Mouse (Mus musculus) forebrain, embryonic 10.5 days (tissue): ENCODE results near the gene 1110059E24Rik. TPM values are rescaled to one million over a fixed set of nuclear protein-coding genes. Genes with fewer than 3 reads are reported as not detected.

Experiments
- DNase-seq: peaks from one replicate; pipeline ENCODE4 v3.0.0-alpha.2; 2017; ENCODE audit warnings: low spot score; ENCODE audit errors: extremely low spot score
- H3K27ac ChIP-seq: fragments of 300-500 bp; sonication (generic); 2 replicates; pipeline ENCODE4 v1.5.1; 2016; ENCODE audit warnings: mild to moderate bottlenecking
- H3K27me3 ChIP-seq: fragments of 300-500 bp; sonication (generic); 2 replicates; pipeline ENCODE4 v1.6.1; 2016; ENCODE audit warnings: mild to moderate bottlenecking; ENCODE audit not compliant: poor library complexity, severe bottlenecking
- H3K36me3 ChIP-seq: fragments of 300-500 bp; sonication (generic); replicated peaks from 2 replicates; pipeline ENCODE4 v1.6.1; 2016; ENCODE audit warnings: mild to moderate bottlenecking, moderate library complexity
- H3K4me1 ChIP-seq: fragments of 300-500 bp; sonication (generic); 2 replicates; pipeline ENCODE4 v1.6.1; 2016
- H3K4me3 ChIP-seq: fragments of 300-500 bp; sonication (generic); 2 replicates; pipeline ENCODE4 v1.5.1; 2016; ENCODE audit warnings: mild to moderate bottlenecking, moderate library complexity
- H3K9me3 ChIP-seq: fragments of 300-500 bp; sonication (generic); 2 replicates; pipeline ENCODE4 v1.6.1; 2016; ENCODE audit warnings: mild to moderate bottlenecking, moderate library complexity
- WGBS: fragments of 180-500 bp; shearing (Covaris S2); methylation state at CpG from one replicate; pipeline ENCODE4 v1.1.7; 2016; 5-methylcytosine and 5-hydroxymethylcytosine counted together
- polyA plus RNA-seq: library from polyadenylated mRNA; unstranded; fragments of >200 nt; fragmentation: Nextera tagmentation; extraction: Ambion mirVana; gene quantifications from 2 replicates; pipeline ENCODE4 v1.2.1, GENCODE M21; 2016

Gene 1110059E24Rik
- polyA plus RNA-seq, 1 experiment from 2014 or later: 79.5 TPM

DNA sequence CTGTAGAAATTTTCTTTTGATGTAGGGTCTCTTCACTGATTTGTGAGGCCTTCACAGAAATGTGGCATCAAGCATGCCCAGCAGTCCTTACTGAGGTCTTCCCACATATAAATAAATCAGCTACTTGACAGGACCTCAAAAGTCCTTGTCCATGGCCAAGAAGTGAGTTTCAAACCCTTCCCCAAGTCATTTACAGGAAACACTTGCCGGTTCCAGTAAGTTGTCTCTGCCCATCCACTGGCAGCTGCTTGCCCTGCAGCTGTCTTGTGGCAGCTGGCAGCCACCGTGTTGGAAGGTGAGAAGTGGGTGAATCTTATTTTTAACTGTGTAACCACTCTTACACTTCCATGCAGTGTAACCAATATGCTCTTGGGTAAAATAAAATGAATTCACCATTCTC, 66.9 kb downstream of the 1110059E24Rik start:
- Histone ChIP-seq H3K9me3 (no peaks in the 10 kb centered on the region), H3K27me3 (no peaks in the 10 kb centered on the region), H3K36me3 (no peaks in the 10 kb centered on the region), H3K27ac (no peak overlapping the region), H3K4me1 (no peaks in the 10 kb centered on the region), H3K4me3 (no peak overlapping the region)
- WGBS: 94% methylated on average over 2 of the region's 2 CpGs
- no peak for DNase-seq

DNA sequence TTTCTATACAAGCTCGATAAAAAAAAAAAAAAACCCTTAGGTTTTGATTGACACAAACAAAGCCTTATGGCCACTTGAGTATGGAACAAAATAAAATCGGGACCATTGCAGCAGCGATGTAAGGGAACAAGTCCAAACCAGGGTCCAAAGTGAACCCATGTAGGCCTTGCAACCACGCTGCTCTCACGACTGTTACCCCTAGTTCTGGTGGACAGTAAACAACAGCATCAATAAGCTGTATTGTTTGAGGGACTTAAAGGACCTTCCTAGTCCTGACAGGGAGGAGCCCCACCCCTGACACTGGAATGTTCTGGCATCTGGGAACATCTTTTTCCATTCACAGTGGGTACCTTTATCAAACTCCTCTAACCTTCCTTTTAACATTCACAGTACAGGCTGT, 68.8 kb downstream of the 1110059E24Rik start:
- WGBS: 82% methylated on average over 5 of the region's 5 CpGs

DNA sequence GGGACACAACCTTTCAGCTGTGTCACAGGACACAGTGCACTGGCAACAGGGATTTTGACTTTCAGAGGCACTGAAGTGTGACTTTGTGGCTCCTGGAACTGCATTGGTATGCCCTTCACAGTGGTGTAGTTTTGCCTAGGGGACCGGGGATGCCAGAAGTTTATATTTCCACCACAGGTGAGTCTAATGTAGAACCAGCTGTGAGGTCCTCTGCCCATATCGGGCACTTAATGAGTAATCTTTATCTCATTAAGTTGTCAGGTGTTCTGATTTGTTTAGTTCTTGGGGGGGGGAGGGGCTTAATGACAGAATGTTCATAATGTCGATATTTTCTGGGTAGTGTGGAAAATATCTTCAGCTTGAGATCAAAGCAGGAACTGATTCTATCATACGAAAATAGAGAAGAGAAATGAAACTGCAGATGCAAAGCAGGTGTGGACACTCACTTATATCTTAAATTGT, 69.2 kb downstream of the 1110059E24Rik start:
- no peaks in the 10 kb centered on the region for H3K36me3 ChIP-seq
- no peak overlapping the region for H3K4me3 ChIP-seq
- no peak overlapping the region for H3K27ac ChIP-seq
- no peak for DNase-seq
- H3K9me3 ChIP-seq: no peaks in the 10 kb centered on the region
- H3K4me1 ChIP-seq: no peaks in the 10 kb centered on the region
- H3K27me3 ChIP-seq: no peaks in the 10 kb centered on the region
- WGBS: 85% methylated on average over 4 of the region's 4 CpGs

More for the DNA sequence above, 68.8 kb downstream of the 1110059E24Rik start:
- no peak overlapping the region for H3K4me3 ChIP-seq
- DNase-seq: no peak
- H3K27ac ChIP-seq: no peak overlapping the region
- H3K27me3 ChIP-seq: no peaks in the 10 kb centered on the region
- H3K4me1 ChIP-seq: no peaks in the 10 kb centered on the region
- H3K36me3 ChIP-seq: no peaks in the 10 kb centered on the region
- H3K9me3 ChIP-seq: no peaks in the 10 kb centered on the region

- Histone ChIP-seq H3K4me1 (no peaks in the 10 kb centered on the region), H3K27ac (no peak overlapping the region), H3K27me3 (no peaks in the 10 kb centered on the region), H3K36me3 (no peaks in the 10 kb centered on the region), H3K9me3 (no peaks in the 10 kb centered on the region), H3K4me3 (no peak overlapping the region)
- peak; percentile 6 for DNase-seq
- WGBS: 88% methylated on average over 6 of the region's 6 CpGs
Measured at GRCm38 (mm10) chr19:21581404-21581803, 71.4 kb downstream of the 1110059E24Rik start.

- 85% methylated on average over 3 of the region's 3 CpGs for WGBS
- H3K36me3 ChIP-seq: no peaks in the 10 kb centered on the region
Measured at GRCm38 (mm10) chr19:21579896-21580295, 72.9 kb downstream of the 1110059E24Rik start.

DNA sequence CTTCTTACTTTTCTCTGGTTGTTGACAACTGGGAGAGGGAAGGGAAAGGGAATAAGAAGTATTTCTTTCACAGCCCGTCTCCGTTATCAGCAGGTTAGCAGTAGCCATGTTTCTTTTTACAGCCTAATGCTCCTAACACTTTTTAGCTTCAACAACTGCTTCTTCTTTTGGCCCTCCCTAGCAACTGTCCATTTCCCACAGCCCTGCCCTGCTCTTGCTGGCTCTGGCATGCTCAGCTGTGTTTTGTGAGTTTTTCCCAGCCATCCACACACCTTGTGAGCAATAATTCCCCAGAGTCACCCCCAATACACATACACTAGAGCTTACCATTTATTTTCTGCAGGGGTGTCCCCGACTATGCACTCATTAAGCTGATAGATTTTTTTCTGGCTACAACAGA, 75.3 kb downstream of the 1110059E24Rik start:
- Histone ChIP-seq H3K4me3 (no peak overlapping the region), H3K4me1 (no peaks in the 10 kb centered on the region), H3K27me3 (no peaks in the 10 kb centered on the region), H3K9me3 (no peaks in the 10 kb centered on the region), H3K36me3 (no peaks in the 10 kb centered on the region), H3K27ac (no peak overlapping the region)
- WGBS: 77% methylated on average over 3 of the region's 3 CpGs
- no peak for DNase-seq

More at GRCm38 (mm10) chr19:21579896-21580295, 72.9 kb downstream of the 1110059E24Rik start:
- Histone ChIP-seq H3K27ac (no peak overlapping the region), H3K4me3 (no peak overlapping the region), H3K27me3 (no peaks in the 10 kb centered on the region), H3K4me1 (no peaks in the 10 kb centered on the region), H3K9me3 (no peaks in the 10 kb centered on the region)
- no peak for DNase-seq

- Histone ChIP-seq H3K27me3 (no peaks in the 10 kb centered on the region), H3K4me1 (peaks cover 4% of the 10 kb centered on the region), H3K27ac (no peak overlapping the region), H3K9me3 (no peaks in the 10 kb centered on the region), H3K36me3 (no peaks in the 10 kb centered on the region), H3K4me3 (no peak overlapping the region)
- no peak for DNase-seq
- 92% methylated on average over 7 of the region's 7 CpGs for WGBS
Measured at GRCm38 (mm10) chr19:21571986-21572385, 80.8 kb downstream of the 1110059E24Rik start.

DNA sequence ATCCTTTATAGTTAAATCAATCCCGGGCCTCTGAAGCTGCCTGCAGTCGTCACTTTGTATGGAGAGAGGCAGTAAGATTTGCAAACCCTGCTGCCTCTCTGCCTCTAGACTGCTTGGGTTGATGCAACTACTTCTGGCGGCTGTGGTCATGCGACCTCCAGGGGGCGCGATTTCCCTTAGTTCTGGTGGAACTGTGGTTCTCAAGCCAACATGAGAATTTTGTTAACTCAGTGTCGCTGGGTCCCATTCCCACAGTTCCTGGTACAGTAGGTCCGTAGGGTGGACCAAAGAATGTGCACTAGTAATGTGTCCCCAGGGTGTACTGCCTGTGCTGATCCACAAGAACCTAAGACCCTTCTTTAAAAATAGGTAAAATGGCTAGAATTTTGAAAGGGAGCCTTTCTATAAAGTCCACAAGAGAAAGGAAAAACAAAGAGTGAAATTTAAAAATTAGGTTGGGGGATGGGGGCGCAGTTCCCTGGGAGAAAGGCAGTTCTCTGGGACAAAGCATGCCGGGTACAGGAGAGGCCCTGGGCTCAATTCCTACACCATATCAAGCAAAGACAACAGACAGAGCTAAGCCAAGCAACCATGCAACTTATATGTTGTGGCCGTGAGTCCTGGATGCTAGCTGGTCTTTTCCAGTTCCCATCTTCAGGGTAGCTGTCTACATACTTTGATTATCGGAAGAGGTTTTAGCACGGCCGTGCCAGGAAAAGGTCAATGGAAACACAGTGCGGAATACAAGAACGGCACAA, 81.4 kb downstream of the 1110059E24Rik start:
- Histone ChIP-seq H3K36me3 (no peaks in the 10 kb centered on the region), H3K4me3 (no peak overlapping the region)
- 49% methylated on average over 16 of the region's 16 CpGs for WGBS

DNA sequence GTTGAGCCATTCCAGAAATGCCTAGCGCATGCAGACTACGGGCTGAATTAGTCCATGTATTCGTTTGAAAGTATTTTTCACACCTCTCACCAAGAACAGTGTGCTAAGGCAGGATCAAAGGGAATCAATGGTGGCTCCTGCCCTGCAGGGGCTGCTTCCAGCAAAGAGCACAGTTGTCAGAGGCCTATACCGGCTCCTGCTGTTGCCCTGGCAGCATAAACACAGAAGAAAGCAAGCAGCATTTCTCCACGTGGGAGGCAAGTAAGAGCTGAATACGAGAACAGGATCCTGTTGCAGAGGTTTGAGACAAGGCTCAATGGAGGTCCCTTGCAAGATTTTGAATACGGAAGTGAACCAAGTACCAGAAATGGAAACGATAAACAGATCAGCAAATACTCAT, 82.0 kb downstream of the 1110059E24Rik start:
- no peak for DNase-seq
- no peaks in the 10 kb centered on the region for H3K36me3 ChIP-seq
- H3K9me3 ChIP-seq: no peaks in the 10 kb centered on the region
- no peak overlapping the region for H3K4me3 ChIP-seq
- 46% methylated on average over 8 of the region's 8 CpGs for WGBS
- no peak overlapping the region for H3K27ac ChIP-seq
- H3K4me1 ChIP-seq: peaks cover 4% of the 10 kb centered on the region
- H3K27me3 ChIP-seq: no peaks in the 10 kb centered on the region

More for the DNA sequence above, 81.4 kb downstream of the 1110059E24Rik start:
- DNase-seq: peak; percentile 76
- H3K27ac ChIP-seq: no peak overlapping the region
- H3K4me1 ChIP-seq: peaks cover 4% of the 10 kb centered on the region
- H3K27me3 ChIP-seq: no peaks in the 10 kb centered on the region
- no peaks in the 10 kb centered on the region for H3K9me3 ChIP-seq

GRCm38 (mm10) chr19:21568528-21569185, 84.1 kb downstream of the 1110059E24Rik start:
- Histone ChIP-seq H3K27me3 (no peaks in the 10 kb centered on the region), H3K9me3 (no peaks in the 10 kb centered on the region), H3K36me3 (no peaks in the 10 kb centered on the region), H3K4me1 (peaks cover 8% of the 10 kb centered on the region), H3K4me3 (no peak overlapping the region), H3K27ac (no peak overlapping the region)
- 85% methylated on average over 3 of the region's 3 CpGs for WGBS
- DNase-seq: no peak

- Histone ChIP-seq H3K36me3 (no peaks in the 10 kb centered on the region), H3K27ac (no peak overlapping the region), H3K9me3 (no peaks in the 10 kb centered on the region), H3K4me3 (no peak overlapping the region), H3K4me1 (peaks cover 8% of the 10 kb centered on the region), H3K27me3 (no peaks in the 10 kb centered on the region)
- DNase-seq: no peak
- WGBS: 93% methylated on average over 3 of the region's 3 CpGs
Measured at GRCm38 (mm10) chr19:21567933-21568332, 84.8 kb downstream of the 1110059E24Rik start.

DNA sequence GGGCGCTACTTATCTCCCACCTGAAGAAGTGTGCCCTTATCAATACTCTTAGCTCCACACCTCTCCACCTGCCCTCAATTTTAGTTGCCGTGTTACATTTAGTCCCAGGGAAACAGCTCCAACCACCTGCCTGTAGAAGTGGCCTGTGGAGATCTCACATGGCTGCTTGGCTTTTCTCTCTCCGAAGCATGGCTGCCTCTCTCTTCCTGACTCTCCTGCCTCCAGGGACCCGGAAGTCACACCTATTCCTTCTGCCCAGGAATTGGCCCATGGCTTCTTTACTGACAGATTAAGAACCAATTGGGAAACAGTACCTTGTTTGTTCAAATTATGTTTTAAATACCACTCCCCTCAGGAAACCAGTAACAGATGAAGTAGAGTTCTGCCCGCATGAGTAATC, 86.3 kb downstream of the 1110059E24Rik start:
- no peak overlapping the region for H3K27ac ChIP-seq
- H3K4me3 ChIP-seq: no peak overlapping the region
- H3K9me3 ChIP-seq: no peaks in the 10 kb centered on the region
- DNase-seq: no peak
- WGBS: 92% methylated on average over 5 of the region's 5 CpGs
- H3K36me3 ChIP-seq: no peaks in the 10 kb centered on the region
- peaks cover 8% of the 10 kb centered on the region for H3K4me1 ChIP-seq
- H3K27me3 ChIP-seq: no peaks in the 10 kb centered on the region

GRCm38 (mm10) chr19:21564461-21564797, 88.3 kb downstream of the 1110059E24Rik start:
- Histone ChIP-seq H3K36me3 (no peaks in the 10 kb centered on the region), H3K27ac (no peak overlapping the region), H3K27me3 (no peaks in the 10 kb centered on the region), H3K9me3 (no peaks in the 10 kb centered on the region), H3K4me1 (peaks cover 10% of the 10 kb centered on the region), H3K4me3 (no peak overlapping the region)
- 6% methylated on average over 1 of the region's 1 CpGs for WGBS
- DNase-seq: no peak
